Mouse (Mus musculus): Measurements from ENCODE around the gene Cryga. TPM values are rescaled to one million over a fixed set of nuclear protein-coding genes. Genes with fewer than 3 reads are reported as not detected.

Cryga gene
- polyA plus RNA-seq, 1 experiment from 2014 or later: not detected

GRCm38 (mm10) chr1:65118150-65118913, 15.2 kb upstream of the Cryga start:
- Histone ChIP-seq H3K4me1 (0 out of 2 replicates have a peak, but pooled peaks cover 2% of the 10 kb centered on the region), H3K27me3 (ENCODE audit: low read depth, poor library complexity, severe bottlenecking) (no peaks in the 10 kb centered on the region), H3K4me3 (no peak overlapping the region), H3K9me3 (replicated peaks) (no peaks in the 10 kb centered on the region), H3K36me3 (no peaks in the 10 kb centered on the region), H3K27ac (no peak overlapping the region)
- DNase-seq (ENCODE audit: low spot score): no peak
- 72% methylated on average over 8 of the region's 8 CpGs for WGBS

DNA sequence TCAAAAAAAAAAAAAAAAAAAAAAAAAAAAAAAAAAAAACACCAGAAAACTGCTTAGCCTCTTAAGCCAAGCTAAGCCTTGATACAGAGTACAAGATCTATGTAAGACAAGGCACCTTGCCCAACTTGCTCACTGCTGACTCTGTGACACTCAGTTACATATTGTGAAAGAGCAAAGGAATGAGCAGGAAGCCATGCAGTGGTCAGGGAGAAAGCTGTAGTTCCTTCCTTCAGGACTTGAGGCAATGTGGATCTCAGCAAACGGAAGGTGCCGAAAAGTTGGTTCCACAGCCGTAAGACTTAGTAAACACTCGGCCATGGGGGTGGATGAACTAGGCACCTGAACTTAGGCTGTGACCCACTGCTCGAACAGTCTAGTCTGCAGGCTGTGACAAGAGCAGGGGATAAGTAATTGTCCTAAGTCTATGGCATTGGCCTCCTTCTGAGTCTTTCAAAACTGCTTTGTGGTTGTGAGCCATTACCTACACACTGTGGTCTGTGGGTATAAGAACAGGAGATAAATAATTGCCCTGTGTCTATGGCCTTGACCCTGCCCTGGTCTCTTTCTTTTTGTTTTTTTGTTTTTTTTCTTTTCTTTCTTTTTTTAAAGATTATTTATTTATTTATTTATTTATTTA, 10.5 kb upstream of the Cryga start:
- H3K4me1 ChIP-seq: 0 out of 2 replicates have a peak, but pooled peaks cover 4% of the 10 kb centered on the region
- 91% methylated on average over 5 of the region's 5 CpGs for WGBS
- H3K27me3 ChIP-seq (ENCODE audit: low read depth, poor library complexity, severe bottlenecking): no peaks in the 10 kb centered on the region
- no peak for DNase-seq (ENCODE audit: low spot score)
- no peak overlapping the region for H3K4me3 ChIP-seq
- H3K9me3 ChIP-seq (replicated peaks): no peaks in the 10 kb centered on the region
- no peak overlapping the region for H3K27ac ChIP-seq
- no peaks in the 10 kb centered on the region for H3K36me3 ChIP-seq

DNA sequence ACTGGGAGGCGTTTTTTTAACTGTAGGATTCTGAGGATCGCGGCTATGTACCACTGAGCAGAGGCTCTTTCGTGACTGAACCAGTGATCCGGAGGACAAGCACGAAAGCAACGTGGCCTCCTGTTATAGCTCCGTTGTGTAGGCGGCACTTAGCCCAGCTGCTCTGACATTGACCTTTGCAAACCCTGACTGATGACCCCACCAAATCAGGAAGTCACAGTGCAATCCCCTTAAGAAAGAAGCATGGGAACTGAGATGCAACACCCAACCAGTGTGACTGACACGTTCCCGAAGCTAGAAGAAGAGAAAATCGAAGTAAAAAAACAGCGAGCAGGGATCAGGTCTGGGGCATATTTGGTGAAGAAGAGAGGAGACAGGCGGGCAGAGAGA, 9.6 kb upstream of the Cryga start:
- no peak overlapping the region for H3K4me3 ChIP-seq
- H3K9me3 ChIP-seq (replicated peaks): no peaks in the 10 kb centered on the region
- 61% methylated on average over 14 of the region's 14 CpGs for WGBS
- 0 out of 2 replicates have a peak, but pooled peaks cover 4% of the 10 kb centered on the region for H3K4me1 ChIP-seq
- H3K27ac ChIP-seq: no peak overlapping the region
- no peaks in the 10 kb centered on the region for H3K27me3 ChIP-seq (ENCODE audit: low read depth, poor library complexity, severe bottlenecking)
- DNase-seq (ENCODE audit: low spot score): no peak
- H3K36me3 ChIP-seq: no peaks in the 10 kb centered on the region

GRCm38 (mm10) chr1:65112031-65112806, 9.0 kb upstream of the Cryga start:
- WGBS: 14% methylated on average over 8 of the region's 8 CpGs
- Histone ChIP-seq H3K4me3 (0 out of 2 replicates have a peak overlapping the region, but pooled peaks have one; percentile 19), H3K4me1 (0 out of 2 replicates have a peak, but pooled peaks cover 4% of the 10 kb centered on the region), H3K9me3 (replicated peaks) (no peaks in the 10 kb centered on the region), H3K27me3 (ENCODE audit: low read depth, poor library complexity, severe bottlenecking) (no peaks in the 10 kb centered on the region), H3K27ac (no peak overlapping the region), H3K36me3 (no peaks in the 10 kb centered on the region)
- peak; percentile 83 for DNase-seq (ENCODE audit: low spot score)

GRCm38 (mm10) chr1:65109756-65110435, 6.7 kb upstream of the Cryga start:
- Histone ChIP-seq H3K4me3 (no peak overlapping the region), H3K27ac (no peak overlapping the region), H3K4me1 (0 out of 2 replicates have a peak, but pooled peaks cover 4% of the 10 kb centered on the region), H3K9me3 (replicated peaks) (no peaks in the 10 kb centered on the region), H3K27me3 (ENCODE audit: low read depth, poor library complexity, severe bottlenecking) (no peaks in the 10 kb centered on the region), H3K36me3 (no peaks in the 10 kb centered on the region)
- no peak for DNase-seq (ENCODE audit: low spot score)
- WGBS: 74% methylated on average over 25 of the region's 25 CpGs

DNA sequence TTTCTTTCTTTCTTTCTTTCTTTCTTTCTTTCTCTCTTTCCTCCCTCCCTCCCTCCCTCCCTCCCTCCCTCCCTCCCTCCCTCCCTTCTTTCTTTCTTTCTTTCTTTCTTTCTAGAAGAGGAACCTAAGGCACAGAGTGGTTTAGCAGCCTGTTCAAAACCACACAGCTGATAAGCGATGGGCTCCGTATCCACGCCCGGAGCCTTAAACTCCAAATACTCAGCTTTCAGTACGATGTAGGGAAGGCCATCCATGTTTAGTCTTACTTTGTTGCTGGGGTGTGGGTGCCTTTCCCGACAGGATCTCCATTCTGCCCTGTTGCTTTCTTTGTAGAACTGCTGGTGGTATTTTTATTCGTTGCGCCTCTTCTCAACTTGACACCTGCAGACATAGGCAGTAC, 6.0 kb upstream of the Cryga start:
- WGBS: 88% methylated on average over 8 of the region's 8 CpGs

GRCm38 (mm10) chr1:65107654-65108279, 4.6 kb upstream of the Cryga start:
- H3K36me3 ChIP-seq: no peaks in the 10 kb centered on the region
- DNase-seq (ENCODE audit: low spot score): no peak
- WGBS: 95% methylated on average over 10 of the region's 10 CpGs
- H3K27me3 ChIP-seq (ENCODE audit: low read depth, poor library complexity, severe bottlenecking): no peaks in the 10 kb centered on the region
- no peaks in the 10 kb centered on the region for H3K9me3 ChIP-seq (replicated peaks)
- H3K4me1 ChIP-seq: 0 out of 2 replicates have a peak, but pooled peaks cover 2% of the 10 kb centered on the region
- H3K4me3 ChIP-seq: no peak overlapping the region
- H3K27ac ChIP-seq: no peak overlapping the region

More for the DNA sequence above, 6.0 kb upstream of the Cryga start:
- Histone ChIP-seq H3K27me3 (ENCODE audit: low read depth, poor library complexity, severe bottlenecking) (no peaks in the 10 kb centered on the region), H3K36me3 (no peaks in the 10 kb centered on the region), H3K9me3 (replicated peaks) (no peaks in the 10 kb centered on the region), H3K27ac (no peak overlapping the region), H3K4me3 (no peak overlapping the region), H3K4me1 (0 out of 2 replicates have a peak, but pooled peaks cover 4% of the 10 kb centered on the region)
- no peak for DNase-seq (ENCODE audit: low spot score)

GRCm38 (mm10) chr1:65096953-65097352, 6.2 kb downstream of the Cryga start:
- DNase-seq (ENCODE audit: low spot score): no peak
- no peaks in the 10 kb centered on the region for H3K36me3 ChIP-seq
- H3K9me3 ChIP-seq (replicated peaks): no peaks in the 10 kb centered on the region
- no peaks in the 10 kb centered on the region for H3K27me3 ChIP-seq (ENCODE audit: low read depth, poor library complexity, severe bottlenecking)
- no peak overlapping the region for H3K4me3 ChIP-seq
- H3K4me1 ChIP-seq: no peaks in the 10 kb centered on the region
- no peak overlapping the region for H3K27ac ChIP-seq
- 91% methylated on average over 3 of the region's 3 CpGs for WGBS

GRCm38 (mm10) chr1:65091566-65091965, 11.6 kb downstream of the Cryga start:
- 93% methylated on average over 3 of the region's 3 CpGs for whole genome bisulfite sequencing
- no peaks in the 10 kb centered on the region for H3K36me3 ChIP-seq
- no peak overlapping the region for H3K4me3 ChIP-seq
- DNase-seq (ENCODE audit: low spot score): no peak
- no peak overlapping the region for H3K27ac ChIP-seq
- no peaks in the 10 kb centered on the region for H3K27me3 ChIP-seq (ENCODE audit: low read depth, poor library complexity, severe bottlenecking)
- H3K4me1 ChIP-seq: no peaks in the 10 kb centered on the region
- H3K9me3 ChIP-seq (replicated peaks): no peaks in the 10 kb centered on the region

- WGBS: 85% methylated on average over 2 of the region's 2 CpGs
- Histone ChIP-seq H3K4me1 (no peaks in the 10 kb centered on the region), H3K36me3 (no peaks in the 10 kb centered on the region), H3K27ac (no peak overlapping the region), H3K4me3 (no peak overlapping the region), H3K27me3 (ENCODE audit: low read depth, poor library complexity, severe bottlenecking) (no peaks in the 10 kb centered on the region), H3K9me3 (replicated peaks) (no peaks in the 10 kb centered on the region)
- DNase-seq (ENCODE audit: low spot score): no peak
Observed at GRCm38 (mm10) chr1:65090370-65090769, 12.8 kb downstream of the Cryga start.

GRCm38 (mm10) chr1:65088567-65089356, 14.4 kb downstream of the Cryga start:
- 84% methylated on average over 6 of the region's 6 CpGs for WGBS

More at GRCm38 (mm10) chr1:65088567-65089356, 14.4 kb downstream of the Cryga start:
- no peak for DNase-seq (ENCODE audit: low spot score)
- no peaks in the 10 kb centered on the region for H3K36me3 ChIP-seq
- no peak overlapping the region for H3K27ac ChIP-seq
- no peaks in the 10 kb centered on the region for H3K27me3 ChIP-seq (ENCODE audit: low read depth, poor library complexity, severe bottlenecking)
- no peaks in the 10 kb centered on the region for H3K4me1 ChIP-seq
- H3K4me3 ChIP-seq: no peak overlapping the region
- no peaks in the 10 kb centered on the region for H3K9me3 ChIP-seq (replicated peaks)
